Mouse (Mus musculus) CH12.LX (cell line): ENCODE measurements around the gene Map3k13. TPM values are rescaled to one million over a fixed set of nuclear protein-coding genes. Genes with fewer than 3 reads are reported as not detected.

Experiments used
- DNase-seq: peaks from one replicate; pipeline ENCODE4 v3.0.0-alpha.2; 2013; ENCODE audit errors: extremely low read depth
- H3K27ac ChIP-seq: 2 replicates; pipeline ENCODE4 v1.5.1; 2012; ENCODE audit warnings: low read depth, mild to moderate bottlenecking, control low read depth, moderate library complexity; ENCODE audit not compliant: insufficient read depth
- H3K27me3 ChIP-seq: replicated peaks from 2 replicates; pipeline ENCODE3; 2012; ENCODE audit warnings: inconsistent platforms
- H3K36me3 ChIP-seq, 2 experiments: replicated peaks in 1 of 2; 2 replicates each; pipeline versions ENCODE3 to v1.6.1; 2012; ENCODE audit warnings: inconsistent platforms in 1 of 2, low read length in 1 of 2, mild to moderate bottlenecking in 1 of 2, mixed read lengths in 1 of 2, moderate library complexity in 1 of 2; ENCODE audit not compliant: control insufficient read depth in 1 of 2, insufficient read depth in 1 of 2
- H3K4me1 ChIP-seq, 2 experiments: 2 replicates each; pipeline ENCODE4 v1.6.1; 2012; ENCODE audit warnings: inconsistent platforms in 1 of 2, moderate library complexity in 1 of 2; ENCODE audit not compliant: insufficient read depth in 2 of 2, control insufficient read depth in 1 of 2
- H3K4me2 ChIP-seq: 2 replicates; pipeline ENCODE4 v1.6.1; 2012; ENCODE audit warnings: low read depth, mild to moderate bottlenecking, control low read depth; ENCODE audit not compliant: poor library complexity, insufficient read depth, severe bottlenecking
- H3K4me3 ChIP-seq, 3 experiments: fragments of 150-350 bp in 1 of 3; sonication (generic) in 1 of 3; replicated peaks in 1 of 3; 2 replicates each; pipeline versions ENCODE3 to v1.5.1; 2011 to 2012; ENCODE audit warnings: low read depth in 2 of 3, low read length in 2 of 3, mild to moderate bottlenecking in 2 of 3, moderate library complexity in 2 of 3, control low read depth in 1 of 3, improper control_type of control experiment in 1 of 3, inconsistent platforms in 1 of 3, mixed read lengths in 1 of 3; ENCODE audit not compliant: poor library complexity in 1 of 3
- H3K79me2 ChIP-seq: replicated peaks from 2 replicates; pipeline ENCODE4 v1.6.1; 2012; ENCODE audit warnings: mild to moderate bottlenecking, moderate library complexity; ENCODE audit not compliant: control insufficient read depth, poor library complexity, insufficient read depth, severe bottlenecking; ENCODE audit errors: extremely low read depth
- H3K9ac ChIP-seq: 2 replicates; pipeline ENCODE4 v1.6.1; 2012; ENCODE audit warnings: low read depth, mild to moderate bottlenecking, control low read depth, moderate library complexity; ENCODE audit not compliant: insufficient read depth
- H3K9me3 ChIP-seq: replicated peaks from 2 replicates; pipeline ENCODE3; 2012; ENCODE audit warnings: low read length, inconsistent platforms, mixed read lengths
- BHLHE40 ChIP-seq: IDR thresholded peaks from 2 replicates; pipeline ENCODE4 v1.6.1; 2011; ENCODE audit warnings: mild to moderate bottlenecking, low read depth, low read length, improper control_type of control experiment
- CTCF ChIP-seq, 2 experiments: IDR thresholded peaks in 1 of 2; conservative IDR thresholded peaks in 1 of 2; 2 replicates each; pipeline ENCODE4 v1.5.1; 2011 to 2012; ENCODE audit warnings: low read depth in 2 of 2, low read length in 2 of 2, improper control_type of control experiment in 1 of 2, inconsistent platforms in 1 of 2, mild to moderate bottlenecking in 1 of 2, moderate library complexity in 1 of 2
- HCFC1 ChIP-seq: IDR thresholded peaks from 2 replicates; pipeline ENCODE4 v1.6.1; 2012; ENCODE audit warnings: low read depth, mild to moderate bottlenecking, inconsistent platforms, low read length, improper control_type of control experiment
- JUND ChIP-seq: conservative IDR thresholded peaks from 2 replicates; pipeline ENCODE4 v1.6.1; 2011; ENCODE audit warnings: low read depth, low read length, improper control_type of control experiment
- MAX ChIP-seq: IDR thresholded peaks from 2 replicates; pipeline ENCODE4 v1.6.1; 2011; ENCODE audit warnings: low read length, improper control_type of control experiment
- MAZ ChIP-seq: IDR thresholded peaks from 2 replicates; pipeline ENCODE4 v1.6.1; 2012; ENCODE audit warnings: low read depth, mild to moderate bottlenecking, inconsistent platforms, low read length, improper control_type of control experiment, moderate library complexity
- MXI1 ChIP-seq: IDR thresholded peaks from 2 replicates; pipeline ENCODE4 v1.6.1; 2011; ENCODE audit warnings: mild to moderate bottlenecking, low read depth, low read length, improper control_type of control experiment
- MYC ChIP-seq: IDR thresholded peaks from 2 replicates; pipeline ENCODE4 v1.6.1; 2011; ENCODE audit warnings: low read depth, mild to moderate bottlenecking, improper control_type of control experiment, low read length
- NRF1 ChIP-seq: IDR thresholded peaks from 2 replicates; pipeline ENCODE4 v1.6.1; 2014; ENCODE audit warnings: low read depth, mild to moderate bottlenecking, inconsistent platforms, low read length, improper control_type of control experiment, moderate library complexity
- POLR2AphosphoS2 ChIP-seq: IDR thresholded peaks from 2 replicates; pipeline ENCODE4 v1.6.1; 2011; ENCODE audit warnings: low read depth, low read length, improper control_type of control experiment
- RAD21 ChIP-seq: IDR thresholded peaks from 2 replicates; pipeline ENCODE4 v1.6.1; 2011; ENCODE audit warnings: low read depth, mild to moderate bottlenecking, low read length, improper control_type of control experiment, moderate library complexity
- SMC3 ChIP-seq: IDR thresholded peaks from 2 replicates; pipeline ENCODE4 v1.6.1; 2011; ENCODE audit warnings: low read depth, low read length, improper control_type of control experiment
- TBP ChIP-seq: conservative IDR thresholded peaks from 2 replicates; pipeline ENCODE4 v1.6.1; 2011; ENCODE audit warnings: low read depth, low read length, improper control_type of control experiment
- TCF12 ChIP-seq: IDR thresholded peaks from 2 replicates; pipeline ENCODE4 v1.6.1; 2014; ENCODE audit warnings: low read depth, mild to moderate bottlenecking, inconsistent platforms, low read length, improper control_type of control experiment
- ZC3H11A ChIP-seq: IDR thresholded peaks from 2 replicates; pipeline ENCODE4 v1.6.1; 2012; ENCODE audit warnings: low read depth, mild to moderate bottlenecking, inconsistent platforms, low read length, improper control_type of control experiment
- ZNF384 ChIP-seq: IDR thresholded peaks from 2 replicates; pipeline ENCODE4 v1.6.1; 2012; ENCODE audit warnings: low read depth, low read length, improper control_type of control experiment, inconsistent platforms
- dilution Hi-C: fragments of 300-500 bp; cut with MboI; formaldehyde crosslinking; loops from 2 replicates; pipeline ENCODE4 v1.14.3; 2020; ENCODE audit warnings: low sequenced_read_pairs; ENCODE audit not compliant: extremely low pct_unique_long_range_greater_than_20kb, extremely low pct_ligation_motif_present
- in situ Hi-C: fragments of 300-500 bp; cut with MboI; formaldehyde crosslinking; loops from 3 replicates; pipeline ENCODE4 v1.14.3; 2019; ENCODE audit warnings: low sequenced_read_pairs, low pct_ligation_motif_present, low pct_unique_long_range_greater_than_20kb, mixed read lengths
- polyA plus RNA-seq: library from polyadenylated mRNA; unstranded; fragments of >175 nt; gene quantifications from 2 replicates; pipeline ENCODE4 v1.2.1, GENCODE M21; 2012; ENCODE audit warnings: low read depth; ENCODE audit not compliant: insufficient read length
- total RNA-seq, 2 experiments: library from RNA; depleted of rRNA; stranded (reverse); fragments of 300-350 nt in 1 of 2; fragments of >200 nt in 1 of 2; gene quantifications; 2 replicates each; pipeline ENCODE4 v1.2.3; 2012 to 2014

Gene Map3k13
- total and polyA plus RNA-seq, 3 experiments: 0.32 to 1.3 (median 0.89) TPM

DNA sequence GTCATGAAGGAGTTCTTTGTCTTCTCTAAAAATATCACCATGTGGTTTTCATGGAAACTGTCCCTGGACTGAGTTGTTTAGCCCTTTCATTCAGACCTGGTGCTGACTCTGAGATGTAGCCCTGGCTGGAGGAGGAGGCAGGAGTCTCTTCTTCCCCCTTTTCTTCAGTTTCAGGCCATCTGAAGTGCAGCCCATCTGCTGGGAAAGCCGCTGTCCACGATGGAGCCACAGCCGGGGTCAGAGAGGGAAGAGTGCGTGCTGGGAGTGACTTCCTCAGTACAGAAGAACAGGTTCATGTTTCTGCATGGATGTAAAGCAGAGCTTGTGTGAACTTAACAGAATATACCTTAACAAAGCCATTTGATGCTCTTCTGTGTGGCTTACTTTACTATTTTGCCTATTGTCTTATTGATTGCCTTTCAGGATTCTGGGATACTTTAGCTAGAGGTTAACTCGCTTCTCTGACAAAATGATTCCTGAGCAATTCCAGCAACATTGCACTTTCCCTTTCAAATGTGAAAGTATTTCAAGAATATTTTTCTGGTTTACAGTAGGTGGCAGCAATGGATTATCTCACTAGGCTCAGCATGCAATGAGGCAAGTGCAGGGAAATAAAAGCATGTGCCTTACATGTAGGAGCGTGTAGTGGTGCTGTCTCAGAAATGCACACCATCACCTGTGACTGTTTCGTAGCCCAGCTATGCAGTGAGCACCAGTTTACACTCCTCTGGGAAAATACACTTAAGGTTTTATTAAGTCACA lies 42.3 kb downstream of the Map3k13 start:
- H3K36me3 ChIP-seq: no peaks in the 10 kb centered on the region
- H3K9me3 ChIP-seq: no peaks in the 10 kb centered on the region
- TF ChIP-seq SMC3: peak; percentile 85
- peak; percentile 65; the same call in 1 of the 2 replicates for TF ChIP-seq ZC3H11A
- no peak for TF ChIP-seq POLR2AphosphoS2
- peak; percentile 57 for TF ChIP-seq BHLHE40
- no peak for TF ChIP-seq MAZ
- peak in 1 of 2 experiments; percentile 89; a peak in 3 of 4 replicates for TF ChIP-seq CTCF (conservative IDR thresholded peaks at IDR 0.05 in 1 of 2, IDR thresholded peaks at IDR 0.05 in 1 of 2; ENCODE audit: low read depth in 2 of 2, low read length in 2 of 2)
- peak; percentile 62 for TF ChIP-seq MAX
- TF ChIP-seq JUND: peak; percentile 51
- no peak for TF ChIP-seq ZNF384
- TF ChIP-seq TBP: no peak
- peak; percentile 90 for TF ChIP-seq MYC
- peak; percentile 95 for TF ChIP-seq RAD21
- TF ChIP-seq HCFC1: no peak
- no peak for TF ChIP-seq MXI1
- peaks cover 5 to 18% of the 10 kb centered on the region in 2 experiments; a peak in 3 of 4 replicates for H3K4me1 ChIP-seq
- H3K79me2 ChIP-seq: no peaks in the 10 kb centered on the region
- in situ Hi-C loops (loop anchor here (10.0 to 25.0 kb wide), 2 partner anchors 176 to 288 kb away; partner anchors contain the start of gene Senp2), dilution Hi-C loops (no loop called here)
- no peak overlapping the region for H3K27ac ChIP-seq
- no peak overlapping the region for H3K4me3 ChIP-seq
- H3K9ac ChIP-seq: no peak overlapping the region
- peak; percentile 44 for DNase-seq
- H3K27me3 ChIP-seq: no peaks in the 10 kb centered on the region
- H3K4me2 ChIP-seq: no peak overlapping the region

DNA sequence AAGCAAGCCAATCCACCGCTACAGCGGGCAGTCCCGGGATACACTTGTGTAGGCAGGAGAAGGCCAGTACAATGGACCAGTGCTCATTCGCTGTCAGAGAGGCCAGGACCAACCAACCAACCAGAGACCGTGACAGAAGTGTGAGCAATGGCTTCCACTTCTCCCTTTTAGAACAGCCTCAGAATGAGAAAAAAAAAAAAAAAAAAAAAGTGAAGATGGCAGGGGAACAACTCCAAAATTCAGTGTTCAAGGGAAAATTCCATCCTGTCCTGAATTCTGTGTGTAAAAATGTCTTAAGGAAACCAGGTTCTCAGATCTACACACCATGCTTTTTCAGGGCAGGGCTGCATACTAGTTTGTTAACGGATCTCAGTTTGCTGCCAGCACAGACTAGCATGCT lies 43.5 kb downstream of the Map3k13 start:
- Histone ChIP-seq H3K9ac (no peak overlapping the region), H3K36me3 (no peaks in the 10 kb centered on the region), H3K4me3 (no peak overlapping the region), H3K4me1 (peaks cover 5 to 18% of the 10 kb centered on the region in 2 experiments; a peak in 3 of 4 replicates), H3K27ac (no peak overlapping the region), H3K4me2 (no peak overlapping the region), H3K79me2 (no peaks in the 10 kb centered on the region), H3K9me3 (peaks cover 3% of the 10 kb centered on the region), H3K27me3 (no peaks in the 10 kb centered on the region)
- DNase-seq: no peak
- in situ Hi-C loops: loop anchor here (10.0 to 25.0 kb wide), 2 partner anchors 175 to 287 kb away; partner anchors contain the start of gene Senp2
- dilution Hi-C loops: no loop called here
- TF ChIP-seq TCF12 (no peak), BHLHE40 (peak; percentile 38; the same call in 1 of the 2 replicates), NRF1 (no peak), ZNF384 (peak; percentile 86)
- TF ChIP-seq, all 38 proteins: peak for 2
